Mouse (Mus musculus) brain, embryonic 14.5 days (tissue): Measurements from ENCODE around the gene Mfap2.

Experiments used
- CTCF ChIP-seq: fragments of 200-500 bp; IDR thresholded peaks from 2 replicates; pipeline ENCODE4 v1.5.1; 2012; ENCODE audit warnings: inconsistent platforms, mild to moderate bottlenecking, moderate library complexity, borderline replicate concordance; ENCODE audit not compliant: insufficient read depth, insufficient read length; ENCODE audit errors: extremely low read depth
- POLR2A ChIP-seq: fragments of 200-500 bp; IDR thresholded peaks from 2 replicates; pipeline ENCODE4 v1.6.1; 2012; ENCODE audit warnings: mild to moderate bottlenecking, inconsistent platforms, borderline replicate concordance; ENCODE audit not compliant: poor library complexity, insufficient read depth, insufficient read length, severe bottlenecking; ENCODE audit errors: extremely low read depth

- TF ChIP-seq CTCF (no peak), POLR2A (no peak)
Measured at GRCm38 (mm10) chr4:141059616-141060425, 49.6 kb downstream of the Mfap2 start.
